Mouse (Mus musculus): Measurements from ENCODE around the gene Exosc2.

The Exosc2 gene

DNA sequence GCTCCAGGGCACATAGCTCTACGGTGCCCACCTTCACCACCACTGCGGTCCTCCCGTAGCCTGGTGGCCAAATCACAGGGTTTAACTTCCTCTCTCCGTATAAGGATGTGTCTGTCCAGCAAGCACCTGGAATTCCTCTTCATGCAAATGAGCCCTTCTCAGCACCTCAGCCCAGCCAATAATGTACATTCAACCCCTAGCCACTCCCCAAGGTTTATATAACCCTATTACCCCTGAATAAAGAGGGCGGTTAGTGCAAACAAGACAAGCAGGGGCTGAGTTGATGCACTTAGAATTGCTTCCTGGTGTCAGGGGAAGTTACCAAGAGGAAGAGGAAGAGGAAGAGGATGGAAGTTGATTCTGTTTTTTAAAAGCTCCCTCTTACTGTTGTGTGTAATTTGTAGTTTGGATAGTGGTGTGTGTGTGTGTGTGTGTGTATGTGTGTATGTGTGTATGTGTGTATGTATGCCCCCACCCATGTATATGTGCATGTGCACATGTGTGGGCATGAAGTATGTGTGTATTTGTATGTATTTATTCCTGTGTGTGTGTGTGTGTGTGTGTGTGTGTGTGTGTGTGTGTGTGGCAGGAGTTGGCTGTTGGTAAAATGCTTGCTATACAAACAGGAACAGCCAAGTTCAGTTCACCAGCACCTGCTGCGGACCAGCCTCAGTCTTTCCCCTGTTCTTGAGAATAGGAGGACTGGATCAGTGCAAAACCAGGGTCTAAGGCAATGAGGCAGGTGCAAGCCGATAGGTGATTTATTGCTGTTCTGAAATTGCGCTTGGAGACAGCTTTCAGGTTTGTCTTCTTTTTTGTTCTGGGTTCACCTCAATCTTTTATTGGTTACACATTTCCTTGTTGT lies 7.3 kb upstream of the Exosc2 start:
- in situ Hi-C loops (cut with MboI; ENCODE audit: unreplicated experiment in 2 of 2), result no loop called here

DNA sequence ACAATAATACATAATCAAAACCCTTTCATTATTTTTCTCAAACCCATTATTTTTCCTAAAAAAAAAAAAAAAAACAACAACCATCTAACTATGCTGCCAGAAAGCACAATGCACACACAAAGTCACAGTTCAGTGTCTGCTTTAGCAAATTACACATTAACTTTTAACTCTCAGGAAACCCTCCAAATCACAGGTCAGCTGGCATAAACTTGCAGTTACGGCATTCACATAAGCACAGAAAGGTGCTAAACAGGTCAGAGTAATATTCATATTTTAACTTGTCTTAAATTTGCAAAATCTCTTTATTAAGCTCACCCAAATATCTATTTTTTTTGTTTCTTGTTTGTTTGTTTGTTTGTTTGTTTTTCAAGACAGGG lies 6.7 kb upstream of the Exosc2 start:
- in situ Hi-C loops (cut with MboI; ENCODE audit: unreplicated experiment in 2 of 2), result no loop called here

DNA sequence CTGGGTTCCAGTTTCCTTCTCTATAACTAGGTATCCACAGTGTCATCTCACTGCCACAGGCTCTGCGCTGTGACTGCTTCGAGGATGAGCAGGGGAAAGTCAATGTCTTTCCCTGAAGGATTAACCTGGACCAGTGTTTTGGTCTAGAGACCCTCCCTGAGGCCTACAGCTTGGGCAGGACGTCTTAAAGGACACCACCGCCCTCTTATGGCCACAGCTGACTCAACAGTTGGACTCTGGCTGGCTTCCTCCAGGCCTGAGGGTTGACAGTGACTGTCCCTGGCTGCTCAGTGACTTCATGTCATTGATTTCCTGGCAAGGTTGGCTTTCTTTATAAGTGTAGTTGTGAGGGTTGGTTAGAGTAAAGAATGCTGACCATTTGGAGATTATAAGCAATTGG lies 3.2 kb upstream of the Exosc2 start:
- in situ Hi-C loops (cut with MboI; ENCODE audit: unreplicated experiment in 2 of 2), result no loop called here

- in situ Hi-C loops (cut with MboI; ENCODE audit: unreplicated experiment in 2 of 2), result loop anchor here in 1 of 2 experiments (25.0 kb wide), 1 partner anchor 459 kb away; no protein-coding TSS in a partner anchor
These were observed 8.1 kb downstream of the Exosc2 start for GRCm38 (mm10) chr2:31678641-31679040.

DNA sequence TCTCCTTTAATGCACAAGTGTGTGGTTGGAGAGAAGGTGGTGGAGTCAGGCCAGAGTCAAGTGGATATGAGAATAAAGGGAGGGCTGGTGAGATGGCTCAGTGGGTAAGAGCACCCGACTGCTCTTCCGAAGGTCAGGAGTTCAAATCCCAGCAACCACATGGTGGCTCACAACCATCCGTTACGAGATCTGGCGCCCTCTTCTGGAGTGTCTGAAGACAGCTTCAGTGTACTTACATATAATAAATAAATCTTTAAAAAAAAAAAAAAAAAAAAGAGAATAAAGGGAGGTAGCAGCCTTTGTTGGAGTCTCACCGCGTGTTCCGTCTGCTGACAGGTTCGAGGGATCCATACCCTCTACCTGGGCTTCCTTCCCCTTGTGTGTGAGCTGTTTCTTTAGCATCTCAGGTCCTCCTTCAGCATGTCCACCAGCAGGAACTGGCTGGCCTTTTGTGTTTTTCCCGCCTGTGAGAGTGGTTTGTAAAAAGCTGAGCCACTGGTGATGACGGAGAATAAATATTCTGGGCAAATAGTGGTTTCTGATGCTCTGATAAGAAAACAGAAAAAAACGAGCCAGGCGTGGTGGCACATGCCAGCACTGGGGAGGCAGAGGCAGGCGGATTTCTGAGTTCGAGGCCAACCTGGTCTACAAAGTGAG lies 10.7 kb downstream of the Exosc2 start:
- in situ Hi-C loops (cut with MboI; ENCODE audit: unreplicated experiment in 2 of 2), result loop anchor here (5.0 to 25.0 kb wide), 4 partner anchors 204 to 456 kb away; partner anchors contain the start of gene Lamc3 (in 1 of the 2)

DNA sequence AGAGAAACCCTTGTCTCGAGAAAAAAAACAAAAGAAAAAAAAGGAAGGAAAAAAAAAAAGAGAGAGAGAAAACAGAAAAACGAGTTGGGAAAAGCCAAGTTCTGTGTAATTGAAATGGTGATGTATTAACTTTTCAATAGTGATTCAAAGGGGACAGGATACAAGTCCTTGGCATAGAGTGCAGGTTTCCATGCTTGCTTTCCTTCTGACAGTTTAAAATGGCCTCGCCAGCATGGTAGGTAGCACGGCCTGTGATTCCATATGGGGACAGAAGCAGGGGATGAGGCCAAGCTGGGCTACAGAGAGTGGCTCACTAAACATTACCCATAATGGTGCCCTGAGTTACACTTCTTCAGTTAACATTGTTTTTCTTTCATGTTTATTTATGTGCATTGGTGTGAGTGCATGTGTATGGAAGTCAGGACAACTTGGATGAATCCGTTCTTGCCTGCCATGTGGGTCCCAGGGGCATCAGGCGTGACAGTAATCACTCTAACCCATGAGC lies 11.3 kb downstream of the Exosc2 start:
- in situ Hi-C loops (cut with MboI; ENCODE audit: unreplicated experiment in 2 of 2), result loop anchor here (5.0 to 25.0 kb wide), 4 partner anchors 203 to 456 kb away; partner anchors contain the start of gene Lamc3 (in 1 of the 2)

- in situ Hi-C loops (cut with MboI; ENCODE audit: unreplicated experiment in 2 of 2), result loop anchor here (5.0 to 25.0 kb wide), 4 partner anchors 201 to 454 kb away; partner anchors contain the start of gene Lamc3 (in 1 of the 2)
These were observed 13.2 kb downstream of the Exosc2 start for GRCm38 (mm10) chr2:31683666-31684065.

- in situ Hi-C loops (cut with MboI; ENCODE audit: unreplicated experiment in 2 of 2), result loop anchor here (5.0 to 25.0 kb wide), 6 partner anchors 99 to 449 kb away; partner anchors contain the start of gene Lamc3 (in 2 of the 2)
These were observed 17.8 kb downstream of the Exosc2 start, which contains the start of gene Abl1 for GRCm38 (mm10) chr2:31688074-31688925. Abl1 (plus strand) TSS chr2:31688376.

DNA sequence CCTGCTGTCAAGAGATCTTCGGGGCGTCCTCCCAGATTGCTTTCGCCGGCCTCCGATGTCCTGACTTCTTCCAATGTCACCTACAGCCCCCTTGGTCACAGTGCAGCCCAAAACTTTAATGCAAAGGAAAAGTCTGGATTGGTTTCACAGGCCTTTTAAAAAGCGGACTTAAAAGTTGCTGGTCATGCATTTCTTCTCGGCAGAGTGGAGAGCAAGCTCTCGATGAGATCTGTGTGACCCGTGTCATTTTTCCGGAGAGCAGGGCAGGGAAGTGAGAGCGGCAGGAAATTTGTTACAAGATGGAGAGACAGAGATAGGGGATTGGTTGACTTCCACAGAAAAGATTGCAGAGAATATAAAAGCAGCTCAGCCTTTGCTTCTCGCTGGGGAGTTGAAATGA lies 18.5 kb downstream of the Exosc2 start:
- in situ Hi-C loops (cut with MboI; ENCODE audit: unreplicated experiment in 2 of 2), result loop anchor here (5.0 to 25.0 kb wide), 6 partner anchors 98 to 448 kb away; partner anchors contain the start of gene Lamc3 (in 2 of the 2)

- in situ Hi-C loops (cut with MboI; ENCODE audit: unreplicated experiment in 2 of 2), result loop anchor here in 1 of 2 experiments (25.0 kb wide), 1 partner anchor 447 kb away; no protein-coding TSS in a partner anchor
These were observed 19.5 kb downstream of the Exosc2 start for GRCm38 (mm10) chr2:31690063-31690462.

DNA sequence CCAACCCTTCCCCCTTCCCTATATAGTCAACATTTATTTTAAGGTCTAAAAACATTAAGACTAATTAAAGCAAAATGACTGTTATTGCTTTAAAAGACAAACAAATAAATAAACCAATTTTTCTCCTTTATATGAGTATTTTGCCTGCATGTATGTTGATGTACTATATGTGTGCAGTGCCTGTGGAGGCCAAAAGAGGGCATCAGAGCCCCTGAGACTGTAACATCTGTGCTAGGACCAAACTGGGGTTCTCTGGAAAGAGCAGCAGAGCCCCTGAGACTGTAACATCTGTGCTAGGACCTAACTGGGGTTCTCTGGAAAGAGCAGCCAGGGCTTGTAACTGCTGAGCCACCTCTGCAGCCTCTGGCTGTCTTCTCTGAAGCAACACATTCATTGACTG lies 27.7 kb downstream of the Exosc2 start:
- in situ Hi-C loops (cut with MboI; ENCODE audit: unreplicated experiment in 2 of 2), result loop anchor here in 1 of 2 experiments (25.0 kb wide), 1 partner anchor 439 kb away; no protein-coding TSS in a partner anchor

GRCm38 (mm10) chr2:31700545-31701446 lies 30.3 kb downstream of the Exosc2 start:
- in situ Hi-C loops (cut with MboI; ENCODE audit: unreplicated experiment in 2 of 2), result no loop called here

GRCm38 (mm10) chr2:31703226-31703625 lies 32.7 kb downstream of the Exosc2 start:
- in situ Hi-C loops (cut with MboI; ENCODE audit: unreplicated experiment in 2 of 2), result no loop called here

- in situ Hi-C loops (cut with MboI; ENCODE audit: unreplicated experiment in 2 of 2), result no loop called here
These were observed 35.4 kb downstream of the Exosc2 start for GRCm38 (mm10) chr2:31705914-31706313.

DNA sequence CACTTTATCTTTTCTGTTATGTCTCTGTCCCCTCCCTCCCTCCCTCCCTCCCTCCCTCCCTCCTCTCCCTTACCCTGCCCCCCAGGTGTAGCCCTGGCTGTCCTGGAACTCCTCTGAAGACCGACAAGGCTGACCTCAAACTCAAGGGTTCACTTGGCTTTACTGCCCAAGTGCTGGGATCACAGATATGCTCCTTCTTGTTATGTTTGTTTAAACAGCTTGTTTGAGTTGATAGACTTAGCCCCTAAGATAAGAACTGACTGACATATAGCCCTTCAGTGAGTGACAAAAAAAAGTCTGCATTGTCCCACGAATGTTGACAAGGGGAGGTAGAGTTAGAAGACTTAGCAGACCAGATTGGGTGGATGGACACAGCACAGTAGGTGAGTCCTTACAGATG lies 36.0 kb downstream of the Exosc2 start:
- in situ Hi-C loops (cut with MboI; ENCODE audit: unreplicated experiment in 2 of 2), result no loop called here

GRCm38 (mm10) chr2:31712716-31713115 lies 42.2 kb downstream of the Exosc2 start:
- in situ Hi-C loops (cut with MboI; ENCODE audit: unreplicated experiment in 2 of 2), result no loop called here

DNA sequence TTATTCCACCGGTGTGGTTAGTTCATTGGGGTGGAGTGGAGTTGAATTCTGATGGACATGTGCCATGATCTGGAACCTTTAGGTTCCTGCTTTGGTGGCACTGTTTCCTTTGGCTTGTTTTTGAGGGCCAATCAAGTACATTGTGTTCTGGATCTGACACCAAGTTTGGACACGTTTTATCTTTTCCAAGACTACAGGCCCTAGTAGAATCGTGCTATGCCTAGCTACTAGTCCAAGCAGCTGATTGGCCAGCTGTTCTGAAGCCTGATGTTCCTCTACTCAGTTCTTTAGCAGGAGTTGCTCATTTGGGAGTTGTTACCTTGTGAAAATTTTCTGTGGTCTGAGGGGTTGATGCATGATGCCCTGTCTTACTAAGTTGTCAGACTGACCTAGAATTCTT lies 43.3 kb downstream of the Exosc2 start:
- in situ Hi-C loops (cut with MboI; ENCODE audit: unreplicated experiment in 2 of 2), result no loop called here

GRCm38 (mm10) chr2:31714780-31715179 lies 44.3 kb downstream of the Exosc2 start:
- in situ Hi-C loops (cut with MboI; ENCODE audit: unreplicated experiment in 2 of 2), result no loop called here

GRCm38 (mm10) chr2:31715985-31716384 lies 45.5 kb downstream of the Exosc2 start:
- in situ Hi-C loops (cut with MboI; ENCODE audit: unreplicated experiment in 2 of 2), result no loop called here

All from v-Abl transformed pro-B cells (cell line).